Mouse (Mus musculus): ENCODE measurements at regions not wholly inside any gene's neighbourhood (a gene's known extent, or its start where the extent isn't known, plus 50 kb on each side); places are given as distances from the start of the nearest gene placed in this dataset.

- TF ChIP-seq EP300 (IDR thresholded peaks at IDR 0.05; ENCODE audit: low read depth) = no peak
- TF ChIP-seq CTCF (IDR thresholded peaks at IDR 0.05; ENCODE audit: low read depth) = no peak
- ATAC-seq = no peak
- no peak overlapping the region for H3K4me2 ChIP-seq (ENCODE audit: low read depth, low read length)
- no peaks in the 10 kb centered on the region for H3K36me3 ChIP-seq (replicated peaks; ENCODE audit: insufficient read depth, low read length)
- DNase-seq = no peak
- no peak overlapping the region for H3K4me3 ChIP-seq (ENCODE audit: low read depth, low read length)
- H3K4me1 ChIP-seq (ENCODE audit: insufficient read depth) = no peaks in the 10 kb centered on the region
- no peak overlapping the region for H3K9ac ChIP-seq (replicated peaks)
- no peaks in the 10 kb centered on the region for H3K9me3 ChIP-seq (ENCODE audit: low read length)
- 41% methylated on average over 3 of the region's 3 CpGs for WGBS (ENCODE audit: insufficient replicate concordance)
- H3K27ac ChIP-seq (ENCODE audit: low read depth) = no peak overlapping the region
- H3K27me3 ChIP-seq (ENCODE audit: insufficient read depth, low read length) = no peaks in the 10 kb centered on the region
Observed at GRCm38 (mm10) chr17:7642442-7642887, 184.6 kb downstream of the Fndc1 start.

GRCm38 (mm10) chr17:7634291-7634664 lies 192.8 kb downstream of the Fndc1 start:
- Histone ChIP-seq H3K36me3 (replicated peaks; ENCODE audit: insufficient read depth, low read length) (no peaks in the 10 kb centered on the region), H3K4me1 (ENCODE audit: insufficient read depth) (no peaks in the 10 kb centered on the region), H3K27me3 (ENCODE audit: insufficient read depth, low read length) (no peaks in the 10 kb centered on the region), H3K4me2 (ENCODE audit: low read depth, low read length) (no peak overlapping the region), H3K27ac (ENCODE audit: low read depth) (no peak overlapping the region), H3K9me3 (ENCODE audit: low read length) (no peaks in the 10 kb centered on the region), H3K9ac (replicated peaks) (no peak overlapping the region), H3K4me3 (ENCODE audit: low read depth, low read length) (no peak overlapping the region)
- TF ChIP-seq EP300 (IDR thresholded peaks at IDR 0.05; ENCODE audit: low read depth) = no peak
- TF ChIP-seq CTCF (IDR thresholded peaks at IDR 0.05; ENCODE audit: low read depth) = no peak
- WGBS (ENCODE audit: insufficient replicate concordance) = 54% methylated on average over 5 of the region's 5 CpGs
- ATAC-seq = no peak
- DNase-seq = no peak

GRCm38 (mm10) chr17:7633382-7634290 lies 193.5 kb downstream of the Fndc1 start:
- no peak for ATAC-seq
- no peaks in the 10 kb centered on the region for H3K9me3 ChIP-seq (ENCODE audit: low read length)
- H3K36me3 ChIP-seq (replicated peaks; ENCODE audit: insufficient read depth, low read length) = no peaks in the 10 kb centered on the region
- no peaks in the 10 kb centered on the region for H3K27me3 ChIP-seq (ENCODE audit: insufficient read depth, low read length)
- 59% methylated on average over 9 of the region's 9 CpGs for WGBS (ENCODE audit: insufficient replicate concordance)
- H3K4me1 ChIP-seq (ENCODE audit: insufficient read depth) = no peaks in the 10 kb centered on the region
- TF ChIP-seq EP300 (IDR thresholded peaks at IDR 0.05; ENCODE audit: low read depth) = no peak
- TF ChIP-seq CTCF (IDR thresholded peaks at IDR 0.05; ENCODE audit: low read depth) = no peak
- H3K4me3 ChIP-seq (ENCODE audit: low read depth, low read length) = no peak overlapping the region
- no peak for DNase-seq
- H3K4me2 ChIP-seq (ENCODE audit: low read depth, low read length) = no peak overlapping the region
- no peak overlapping the region for H3K9ac ChIP-seq (replicated peaks)
- H3K27ac ChIP-seq (ENCODE audit: low read depth) = no peak overlapping the region

- Histone ChIP-seq H3K27ac (ENCODE audit: low read depth) (no peak overlapping the region), H3K36me3 (replicated peaks; ENCODE audit: insufficient read depth, low read length) (no peaks in the 10 kb centered on the region), H3K9me3 (ENCODE audit: low read length) (no peaks in the 10 kb centered on the region), H3K4me3 (ENCODE audit: low read depth, low read length) (no peak overlapping the region), H3K4me2 (ENCODE audit: low read depth, low read length) (no peak overlapping the region), H3K9ac (replicated peaks) (no peak overlapping the region), H3K27me3 (ENCODE audit: insufficient read depth, low read length) (no peaks in the 10 kb centered on the region), H3K4me1 (ENCODE audit: insufficient read depth) (no peaks in the 10 kb centered on the region)
- TF ChIP-seq EP300 (IDR thresholded peaks at IDR 0.05; ENCODE audit: low read depth) (no peak), CTCF (IDR thresholded peaks at IDR 0.05; ENCODE audit: low read depth) (no peak)
- ATAC-seq (no peak), DNase-seq (no peak)
- 71% methylated on average over 3 of the region's 3 CpGs for WGBS (ENCODE audit: insufficient replicate concordance)
Observed at GRCm38 (mm10) chr17:7625746-7626145, 201.4 kb downstream of the Fndc1 start.

- H3K27me3 ChIP-seq (ENCODE audit: insufficient read depth, low read length) = no peaks in the 10 kb centered on the region
- no peak overlapping the region for H3K4me3 ChIP-seq (ENCODE audit: low read depth, low read length)
- no peaks in the 10 kb centered on the region for H3K9me3 ChIP-seq (ENCODE audit: low read length)
- H3K27ac ChIP-seq (ENCODE audit: low read depth) = no peak overlapping the region
- H3K4me1 ChIP-seq (ENCODE audit: insufficient read depth) = no peaks in the 10 kb centered on the region
- no peak overlapping the region for H3K9ac ChIP-seq (replicated peaks)
- TF ChIP-seq CTCF (IDR thresholded peaks at IDR 0.05; ENCODE audit: low read depth) (no peak), EP300 (IDR thresholded peaks at IDR 0.05; ENCODE audit: low read depth) (no peak)
- no peak overlapping the region for H3K4me2 ChIP-seq (ENCODE audit: low read depth, low read length)
- DNase-seq = no peak
- no peak for ATAC-seq
- 63% methylated on average over 3 of the region's 3 CpGs for WGBS (ENCODE audit: insufficient replicate concordance)
- no peaks in the 10 kb centered on the region for H3K36me3 ChIP-seq (replicated peaks; ENCODE audit: insufficient read depth, low read length)
Observed at GRCm38 (mm10) chr17:7623392-7623791, 203.7 kb downstream of the Fndc1 start.

GRCm38 (mm10) chr17:7621262-7621661 lies 205.8 kb downstream of the Fndc1 start:
- no peaks in the 10 kb centered on the region for H3K4me1 ChIP-seq (ENCODE audit: insufficient read depth)
- no peak overlapping the region for H3K4me3 ChIP-seq (ENCODE audit: low read depth, low read length)
- no peak for ATAC-seq
- H3K27me3 ChIP-seq (ENCODE audit: insufficient read depth, low read length) = no peaks in the 10 kb centered on the region
- no peaks in the 10 kb centered on the region for H3K36me3 ChIP-seq (replicated peaks; ENCODE audit: insufficient read depth, low read length)
- H3K9ac ChIP-seq (replicated peaks) = no peak overlapping the region
- H3K4me2 ChIP-seq (ENCODE audit: low read depth, low read length) = no peak overlapping the region
- H3K27ac ChIP-seq (ENCODE audit: low read depth) = no peak overlapping the region
- no peak for TF ChIP-seq EP300 (IDR thresholded peaks at IDR 0.05; ENCODE audit: low read depth)
- DNase-seq = no peak
- no peaks in the 10 kb centered on the region for H3K9me3 ChIP-seq (ENCODE audit: low read length)
- WGBS (ENCODE audit: insufficient replicate concordance) = 65% methylated on average over 2 of the region's 2 CpGs

Data from liver, postnatal 0 days (tissue).